Mouse (Mus musculus) CD4-positive, CD25-positive, alpha-beta regulatory T cell, adult 4 months (primary cell): ENCODE measurements around the gene Vdr. TPM values are rescaled to one million over a fixed set of nuclear protein-coding genes. Genes with fewer than 3 reads are reported as not detected.
A peak's percentile ranks its signal among the peaks of the same experiment; 100 is the strongest.

Source experiments
- ATAC-seq: one replicate; pipeline ENCODE4 v1.8.0; 2017
- polyA plus RNA-seq, 2 experiments: library from polyadenylated mRNA; unstranded; fragments of 100-300 nt; shearing (Covaris generic); gene quantifications; one replicate each; pipeline ENCODE4 v1.2.1; 2017

Vdr gene
- polyA plus RNA-seq, 2 experiments from 2014 or later, result 0.24 to 0.84 TPM

DNA sequence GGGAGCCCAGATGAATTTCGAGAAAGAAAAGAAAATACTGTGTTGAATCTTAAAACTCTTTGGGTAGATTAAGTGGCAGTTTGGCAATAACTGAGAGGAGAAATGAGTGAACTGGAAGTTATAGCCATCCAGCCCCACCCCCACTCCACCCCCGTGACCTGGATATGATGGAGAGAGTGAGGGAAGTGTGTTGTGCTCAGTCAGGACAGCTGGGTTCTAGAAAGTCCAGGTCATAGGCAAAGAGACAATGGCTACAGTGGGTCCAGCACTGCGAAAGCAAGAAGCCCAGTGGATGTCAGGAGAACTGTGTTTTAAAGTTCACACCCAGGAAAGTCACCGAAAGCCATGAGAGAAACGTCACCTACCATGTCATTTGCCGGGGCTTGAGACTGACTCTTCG, 8.8 kb upstream of the Vdr start:
- ATAC-seq, result no peak

GRCm38 (mm10) chr15:97917994-97918393, 7.6 kb upstream of the Vdr start:
- ATAC-seq, result no peak

DNA sequence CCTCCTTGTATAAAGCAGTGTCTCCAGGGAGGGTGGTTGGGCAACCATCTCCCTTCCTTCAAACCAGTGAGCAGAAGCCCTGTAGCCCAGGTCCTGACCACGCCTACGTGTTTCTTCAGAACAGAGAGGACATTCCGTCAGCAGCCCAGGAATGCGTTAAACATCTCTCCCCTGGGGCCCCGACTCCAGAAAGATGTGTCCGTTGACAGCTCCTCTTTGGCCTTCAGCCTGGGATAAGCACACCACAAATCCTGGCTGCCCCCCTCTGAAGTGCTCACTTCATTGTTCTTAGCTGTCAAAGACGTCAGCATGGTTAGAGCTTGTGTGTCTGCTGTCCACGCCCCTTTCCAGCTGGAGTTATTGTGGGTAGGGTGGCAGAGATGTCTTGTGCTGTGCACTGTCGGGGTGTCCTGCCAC, 3.9 kb upstream of the Vdr start:
- no peak for ATAC-seq

- ATAC-seq, result peak; percentile 80
Observed at GRCm38 (mm10) chr15:97907801-97908751, 2.4 kb downstream of the Vdr start.

GRCm38 (mm10) chr15:97907202-97907601, 3.2 kb downstream of the Vdr start:
- ATAC-seq, result peak; percentile 19

DNA sequence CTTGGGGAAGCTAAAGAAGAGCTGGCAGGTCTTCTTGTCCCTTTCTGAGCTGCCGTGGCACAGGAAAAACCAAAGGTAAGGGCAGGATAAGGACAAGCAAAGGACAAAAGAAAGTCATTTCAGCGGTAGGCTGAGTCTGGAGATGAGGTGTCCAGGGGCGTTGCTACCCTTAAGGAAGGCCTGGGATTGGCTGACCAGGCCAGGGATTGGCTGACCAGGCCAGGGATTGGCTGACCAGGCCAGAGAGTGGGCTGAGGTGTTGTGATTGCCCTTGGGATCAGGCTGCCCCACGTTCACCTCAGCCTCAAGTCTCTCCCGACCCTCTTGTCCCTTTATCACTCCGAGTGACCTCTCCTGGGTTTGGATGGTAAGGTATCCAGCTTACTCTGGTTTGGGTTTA, 5.1 kb downstream of the Vdr start:
- ATAC-seq, result no peak

GRCm38 (mm10) chr15:97904339-97904991, 6.0 kb downstream of the Vdr start:
- no peak for ATAC-seq

- ATAC-seq, result no peak
Observed at GRCm38 (mm10) chr15:97903261-97904009, 7.0 kb downstream of the Vdr start.

DNA sequence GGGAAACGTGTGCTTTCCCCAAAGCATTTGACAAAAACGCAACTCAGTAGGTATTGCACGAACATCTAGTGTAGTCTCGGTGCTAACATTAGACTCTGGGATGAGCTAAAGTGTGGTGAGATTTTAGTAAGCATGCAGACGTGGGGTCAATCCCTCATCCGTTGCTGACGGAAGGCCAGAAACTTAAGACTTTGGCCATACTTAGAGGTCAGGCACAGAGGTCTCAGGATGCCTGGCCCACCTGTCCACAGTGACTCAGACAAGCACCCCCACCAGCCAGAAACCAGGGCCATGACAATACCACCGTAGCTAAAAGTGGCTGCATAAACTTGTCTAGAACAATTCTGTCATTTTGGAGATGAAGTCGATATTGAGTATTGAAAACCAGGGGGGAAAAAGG, 9.4 kb downstream of the Vdr start:
- no peak for ATAC-seq

DNA sequence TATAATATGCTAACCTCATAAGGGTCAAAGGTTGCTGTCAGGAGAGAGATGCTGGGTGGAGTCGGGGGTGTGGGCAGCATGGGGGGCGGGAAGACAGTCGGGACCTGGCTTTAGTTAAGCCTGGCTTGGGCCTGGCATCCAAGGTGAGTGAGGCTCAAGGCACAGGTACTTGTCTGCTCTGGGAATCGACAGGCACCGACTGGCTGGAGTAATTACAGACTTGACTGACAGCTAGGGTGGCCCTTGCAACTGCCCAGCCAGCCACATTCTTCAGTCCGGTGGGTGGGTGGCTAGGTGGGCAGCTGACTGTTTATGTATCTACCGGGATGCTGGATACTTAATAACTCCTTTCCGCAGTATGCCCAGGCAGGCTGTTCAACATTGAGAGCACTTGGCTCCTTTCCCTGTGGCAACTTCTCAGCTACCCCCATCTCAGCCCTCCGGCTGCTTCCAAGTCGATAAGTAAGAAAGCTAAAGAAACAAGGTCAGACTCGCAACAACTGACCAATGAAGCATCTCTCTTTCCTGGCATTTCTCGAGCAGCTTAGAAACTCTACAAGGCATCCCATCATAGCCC, 10.0 kb downstream of the Vdr start:
- no peak for ATAC-seq

- ATAC-seq, result no peak
Observed at GRCm38 (mm10) chr15:97899714-97900113, 10.7 kb downstream of the Vdr start.

DNA sequence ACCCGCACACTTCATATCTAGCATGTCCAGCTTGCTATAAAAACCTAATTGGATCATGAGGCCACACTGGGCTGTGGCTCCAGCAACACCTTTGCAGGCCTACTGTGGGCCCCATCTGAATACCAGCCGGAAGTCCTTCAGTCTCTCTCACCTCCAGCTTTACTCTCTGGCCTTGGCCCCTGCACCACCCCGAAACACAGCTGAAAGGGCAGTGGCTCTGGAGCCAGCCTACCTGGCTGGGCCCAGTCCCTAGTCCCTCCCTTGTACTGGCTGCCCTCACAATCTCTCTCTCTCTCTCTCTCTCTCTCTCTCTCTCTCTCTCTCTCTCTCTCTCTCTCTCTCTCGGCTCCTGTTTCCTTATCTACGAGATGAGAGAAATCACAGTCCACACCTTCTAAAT, 11.6 kb downstream of the Vdr start:
- ATAC-seq, result no peak

- no peak for ATAC-seq
Observed at GRCm38 (mm10) chr15:97896861-97897654, 13.4 kb downstream of the Vdr start.

DNA sequence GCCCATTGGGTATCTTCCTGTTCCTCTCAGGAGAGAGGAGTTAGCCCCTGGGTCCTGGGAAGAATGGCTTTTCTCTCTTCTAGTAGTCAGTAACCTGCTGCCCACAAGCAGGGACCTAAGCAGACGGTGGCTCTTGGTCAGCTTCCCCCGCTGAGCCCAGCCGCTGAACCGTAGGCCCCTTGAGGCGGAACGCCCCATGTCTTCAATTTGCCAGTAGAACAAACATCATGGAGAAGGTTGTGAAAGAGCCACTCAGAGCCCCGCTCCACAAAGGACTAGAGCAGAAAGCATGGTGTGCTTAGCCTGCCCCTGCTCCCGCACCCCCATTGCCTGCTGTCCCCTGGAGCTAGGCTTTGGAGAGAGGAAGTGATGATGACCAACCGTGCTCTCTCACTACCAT, 14.1 kb downstream of the Vdr start:
- ATAC-seq, result no peak

DNA sequence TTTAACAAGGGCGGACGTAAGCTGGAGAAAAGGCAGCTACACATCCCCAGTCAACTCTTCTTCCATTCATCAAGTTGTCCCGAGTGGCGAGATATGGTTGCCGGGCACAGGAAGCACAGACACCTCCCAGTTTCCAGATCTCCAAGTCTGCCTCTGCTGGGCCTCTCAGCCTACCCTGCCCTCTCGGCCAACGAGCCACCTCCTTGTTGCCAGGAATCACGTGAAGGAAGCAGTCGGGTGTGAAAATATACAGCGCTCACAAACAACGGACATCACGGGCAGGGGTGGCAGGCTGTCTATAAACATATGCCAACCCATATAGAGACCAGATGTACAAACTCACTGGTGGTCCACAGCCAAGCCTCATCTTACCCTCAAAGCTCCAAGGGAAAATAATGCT, 14.6 kb downstream of the Vdr start:
- no peak for ATAC-seq

DNA sequence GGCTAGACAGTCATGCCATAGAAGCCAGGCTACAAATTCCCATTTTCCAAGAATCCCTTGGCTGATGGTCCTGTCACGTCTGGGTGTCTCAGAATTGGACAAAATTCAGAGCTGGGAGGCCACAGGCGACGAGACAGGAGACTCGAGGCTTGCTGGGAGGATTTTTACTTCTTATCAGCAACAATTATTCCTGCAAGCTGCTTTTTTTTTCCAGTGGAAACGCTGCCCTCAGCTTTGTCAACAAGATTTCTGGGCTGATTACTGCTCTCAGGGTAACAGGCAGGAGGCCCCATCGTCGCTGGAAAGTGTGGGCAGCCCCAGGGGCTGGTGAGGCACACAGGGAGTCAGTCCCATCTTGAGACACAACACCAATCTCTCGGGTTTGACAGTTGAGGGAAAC, 17.9 kb downstream of the Vdr start:
- no peak for ATAC-seq

DNA sequence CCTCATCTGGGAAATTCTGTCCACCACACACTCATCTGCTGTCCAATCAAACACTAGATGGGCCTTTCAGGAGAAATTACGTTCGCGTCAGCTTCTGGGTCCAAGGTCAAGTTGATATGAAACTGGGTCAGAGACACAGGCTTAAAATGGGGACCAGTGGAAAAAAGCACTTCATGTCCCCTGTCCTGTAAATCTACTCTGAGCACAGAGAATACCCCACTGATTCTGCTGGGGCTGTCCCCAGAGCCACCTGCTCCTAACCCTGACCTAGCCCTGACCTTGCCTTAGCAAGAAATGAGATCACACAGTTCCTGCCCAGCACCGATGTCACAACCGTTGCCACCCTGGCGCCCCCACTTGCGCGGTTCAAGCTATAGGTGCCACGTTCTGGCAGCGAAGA, 20.0 kb downstream of the Vdr start:
- ATAC-seq, result no peak

GRCm38 (mm10) chr15:97890017-97890416, 20.4 kb downstream of the Vdr start:
- ATAC-seq, result no peak

DNA sequence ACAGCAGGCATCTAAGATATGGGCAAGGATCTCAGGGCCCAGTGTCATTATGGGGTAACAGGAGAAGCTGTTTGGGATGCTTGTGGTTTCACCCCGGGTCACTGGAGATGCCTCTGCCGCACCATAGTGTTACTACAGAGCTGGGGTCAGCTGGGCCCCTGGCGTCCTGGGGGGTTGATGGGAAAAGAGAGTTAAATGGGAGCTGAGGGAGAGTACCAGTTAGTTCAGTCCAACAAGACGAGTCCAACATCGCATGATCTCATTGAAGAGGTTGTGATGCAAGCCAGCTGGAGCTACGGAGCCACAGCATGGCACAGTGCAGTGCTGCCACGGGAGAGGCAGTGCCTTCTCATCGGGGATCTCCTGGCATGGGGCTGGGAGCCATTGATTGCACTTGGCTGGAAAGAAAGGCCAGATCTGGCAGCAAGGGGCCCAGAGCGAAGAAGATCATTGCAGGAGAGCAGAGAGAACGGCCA, 22.9 kb downstream of the Vdr start:
- ATAC-seq, result no peak

DNA sequence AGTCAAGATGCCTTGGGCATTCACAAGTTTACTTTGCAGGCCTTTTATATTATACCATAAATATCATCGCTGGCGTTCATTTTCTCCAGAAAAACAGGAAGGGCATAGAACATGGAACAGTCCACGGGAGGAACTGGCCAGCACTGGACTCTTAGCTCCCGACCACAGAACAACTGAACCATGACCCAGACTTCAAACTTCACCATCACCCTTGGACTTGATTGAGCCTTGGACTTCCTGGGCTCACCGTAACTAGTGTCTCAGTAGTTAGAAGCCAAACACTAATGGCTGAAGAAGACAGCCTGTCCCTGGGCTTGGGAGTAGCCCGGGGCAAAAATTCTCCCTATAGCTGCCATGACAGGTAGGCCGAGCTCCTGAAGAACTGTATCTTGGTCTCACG, 29.0 kb downstream of the Vdr start:
- ATAC-seq, result no peak

DNA sequence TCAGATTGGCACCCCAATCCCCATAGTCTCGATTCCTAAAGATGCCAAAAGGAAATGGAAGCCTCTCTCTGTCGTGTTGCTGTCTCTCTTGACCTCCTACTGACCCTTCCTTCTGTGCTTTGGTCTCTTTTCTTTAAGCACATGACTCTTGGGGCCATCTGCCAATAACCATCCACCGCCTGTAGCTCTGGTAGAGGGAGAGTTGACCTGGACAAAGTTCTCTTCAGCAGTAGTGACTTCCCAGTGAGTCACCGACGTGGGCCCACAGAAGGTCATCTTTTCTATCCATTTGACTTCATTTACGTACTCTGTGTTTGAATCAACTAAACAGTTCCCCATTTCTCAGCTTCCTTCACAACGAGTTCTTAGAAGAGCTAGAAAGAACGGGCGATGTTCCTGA, 30.0 kb downstream of the Vdr start:
- no peak for ATAC-seq
